Mouse (Mus musculus): ENCODE results near the gene Sfta2. TPM values are rescaled to one million over a fixed set of nuclear protein-coding genes. Genes with fewer than 3 reads are reported as not detected.

Gene Sfta2
- polyA plus RNA-seq, 1 experiment from 2014 or later, result not detected

DNA sequence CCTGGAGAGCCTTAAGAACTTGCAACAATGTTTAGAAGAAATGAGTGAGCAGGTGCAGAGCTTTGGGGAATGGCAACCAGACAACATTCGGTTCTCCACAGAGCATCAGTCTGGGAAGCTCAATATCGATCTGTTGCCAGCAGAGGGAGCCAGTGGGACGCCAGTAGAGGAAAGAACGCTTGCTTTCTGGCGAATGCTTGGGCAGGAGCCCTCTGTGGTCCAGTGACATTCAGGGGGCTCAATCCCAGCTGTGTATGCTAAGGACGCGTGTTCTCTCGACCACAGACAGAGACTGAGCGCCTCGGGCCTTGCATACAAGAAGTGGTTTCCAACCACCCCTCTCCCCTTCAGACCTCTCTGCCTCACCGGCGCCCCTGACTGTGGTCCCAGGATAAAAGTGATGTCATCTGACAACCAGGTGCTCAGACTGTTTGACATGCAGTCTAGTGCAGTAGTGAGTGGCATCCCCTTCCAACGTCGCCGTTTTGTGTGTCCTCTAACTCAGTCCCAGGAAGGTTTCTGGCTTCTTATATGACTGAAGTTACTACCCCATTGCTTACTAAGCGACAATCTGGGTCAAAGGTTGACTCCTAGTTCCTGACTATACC is 16.9 kb upstream of the Sfta2 start:
- H3K79me2 ChIP-seq (ENCODE audit: inconsistent target), result no peaks in the 10 kb centered on the region
- 16% methylated on average over 16 of the region's 16 CpGs for WGBS (ENCODE audit: missing documents)
- H3K36me3 ChIP-seq (ENCODE audit: inconsistent target), result no peaks in the 10 kb centered on the region
- H3K27ac ChIP-seq, result no peak overlapping the region
- no peak overlapping the region for H3K4me3 ChIP-seq (ENCODE audit: inconsistent target)

DNA sequence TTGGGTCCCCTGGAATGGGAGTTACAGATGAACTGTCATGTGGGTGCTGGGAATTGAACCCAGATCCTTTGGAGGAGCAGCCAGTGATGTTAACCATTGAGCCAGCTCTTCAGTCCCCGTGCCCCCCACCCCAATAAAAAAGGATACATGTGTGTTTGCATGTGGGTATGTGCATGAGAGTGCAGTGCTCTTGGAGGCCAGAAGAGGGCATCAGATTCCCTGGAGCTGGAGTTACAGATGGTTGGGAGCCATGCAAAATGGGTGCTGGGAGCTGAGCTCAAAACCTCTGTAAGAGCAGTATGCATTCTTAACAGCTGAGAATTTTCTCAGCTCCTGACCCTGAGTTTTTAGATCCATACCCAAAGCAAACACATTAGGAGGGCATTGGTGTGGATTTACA is 14.1 kb upstream of the Sfta2 start:
- Histone ChIP-seq H3K27ac (no peak overlapping the region), H3K79me2 (ENCODE audit: inconsistent target) (no peaks in the 10 kb centered on the region), H3K36me3 (ENCODE audit: inconsistent target) (no peaks in the 10 kb centered on the region), H3K4me3 (ENCODE audit: inconsistent target) (no peak overlapping the region)
- 91% methylated on average over 1 of the region's 1 CpGs for WGBS (ENCODE audit: missing documents)

DNA sequence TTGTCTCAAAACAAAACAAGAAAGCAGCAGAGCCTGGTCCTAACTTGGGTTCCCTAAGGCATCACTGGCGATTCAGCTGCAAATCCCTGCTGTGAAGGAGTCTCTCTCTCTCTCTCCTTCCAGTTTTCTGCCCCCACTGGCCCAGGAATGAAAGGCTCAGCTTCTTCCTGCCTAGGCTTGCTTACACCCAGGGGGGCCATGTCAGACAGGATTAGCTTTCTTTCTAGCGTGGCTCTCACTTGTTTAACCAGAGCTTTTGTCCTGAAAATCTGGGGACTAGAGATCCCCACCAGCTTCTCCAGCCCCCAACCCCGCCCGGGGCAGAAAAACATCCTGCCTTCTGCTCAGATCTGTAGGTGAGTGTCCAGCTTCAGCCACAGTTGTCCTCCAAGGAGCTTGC is 13.0 kb upstream of the Sfta2 start:
- Histone ChIP-seq H3K4me3 (ENCODE audit: inconsistent target) (no peak overlapping the region), H3K27ac (no peak overlapping the region), H3K79me2 (ENCODE audit: inconsistent target) (no peaks in the 10 kb centered on the region), H3K36me3 (ENCODE audit: inconsistent target) (no peaks in the 10 kb centered on the region)
- 79% methylated on average over 4 of the region's 4 CpGs for WGBS (ENCODE audit: missing documents)

DNA sequence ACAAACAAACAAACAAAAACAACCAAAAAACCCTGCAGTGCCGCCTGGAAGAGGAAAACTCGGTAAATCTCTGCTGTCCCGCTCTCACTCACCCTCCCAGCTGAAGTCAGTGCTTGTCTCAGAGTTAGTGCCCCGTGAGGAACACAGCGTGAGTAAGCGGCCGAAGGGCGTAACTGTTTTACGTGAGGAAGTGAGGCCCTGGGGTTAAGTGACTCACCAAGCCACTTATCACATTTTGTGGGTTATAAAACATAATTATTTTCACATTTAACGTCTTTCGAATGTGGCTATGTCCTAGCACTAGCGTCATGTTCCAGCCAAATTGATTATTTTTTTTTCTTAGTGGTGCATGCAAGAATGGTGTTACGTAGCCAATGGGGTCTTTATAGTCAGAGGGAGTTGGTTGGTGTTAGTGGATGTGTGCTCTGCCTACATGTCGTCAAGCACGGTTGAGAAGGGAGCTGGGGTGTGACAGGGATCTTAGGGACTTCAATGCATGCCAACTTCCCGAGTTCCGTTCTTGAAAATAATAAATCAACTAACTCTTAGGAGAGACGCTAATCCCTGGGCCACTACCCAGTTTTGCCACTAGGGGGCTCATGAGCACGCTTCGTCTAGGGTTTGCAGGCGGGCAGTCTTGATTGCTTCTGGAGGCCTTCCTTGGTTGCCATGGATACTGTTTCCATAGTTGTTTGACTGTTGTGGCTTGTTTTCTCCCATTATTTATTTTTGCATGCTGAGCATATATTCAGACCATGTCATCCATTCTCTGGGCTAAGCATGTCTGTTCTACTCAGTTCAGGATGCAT is 10.7 kb upstream of the Sfta2 start:
- no peaks in the 10 kb centered on the region for H3K79me2 ChIP-seq (ENCODE audit: inconsistent target)
- H3K36me3 ChIP-seq (ENCODE audit: inconsistent target), result no peaks in the 10 kb centered on the region
- WGBS (ENCODE audit: missing documents), result 11% methylated on average over 21 of the region's 21 CpGs
- H3K27ac ChIP-seq, result no peak overlapping the region
- H3K4me3 ChIP-seq (ENCODE audit: inconsistent target), result no peak overlapping the region

DNA sequence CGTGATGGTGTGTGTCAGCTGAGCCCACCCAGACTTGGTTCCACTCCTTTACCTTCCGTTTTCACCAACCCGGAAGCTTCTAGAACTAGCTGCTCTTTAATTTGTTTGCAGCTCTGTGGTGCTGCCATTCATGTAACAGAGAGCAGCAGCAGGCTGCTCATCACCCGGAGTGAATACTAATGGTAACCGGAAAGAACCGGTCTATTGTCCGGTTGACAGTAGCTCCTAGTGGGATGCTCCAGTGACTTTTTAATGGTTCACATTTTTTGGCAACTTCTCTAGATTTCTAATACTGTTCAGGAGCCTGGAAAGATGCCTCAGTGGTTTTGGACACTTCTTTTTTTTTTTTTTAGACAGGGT is 10.2 kb upstream of the Sfta2 start:
- H3K79me2 ChIP-seq (ENCODE audit: inconsistent target), result no peaks in the 10 kb centered on the region
- no peaks in the 10 kb centered on the region for H3K36me3 ChIP-seq (ENCODE audit: inconsistent target)
- H3K4me3 ChIP-seq (ENCODE audit: inconsistent target), result no peak overlapping the region
- no peak overlapping the region for H3K27ac ChIP-seq
- WGBS (ENCODE audit: missing documents), result 93% methylated on average over 7 of the region's 7 CpGs

DNA sequence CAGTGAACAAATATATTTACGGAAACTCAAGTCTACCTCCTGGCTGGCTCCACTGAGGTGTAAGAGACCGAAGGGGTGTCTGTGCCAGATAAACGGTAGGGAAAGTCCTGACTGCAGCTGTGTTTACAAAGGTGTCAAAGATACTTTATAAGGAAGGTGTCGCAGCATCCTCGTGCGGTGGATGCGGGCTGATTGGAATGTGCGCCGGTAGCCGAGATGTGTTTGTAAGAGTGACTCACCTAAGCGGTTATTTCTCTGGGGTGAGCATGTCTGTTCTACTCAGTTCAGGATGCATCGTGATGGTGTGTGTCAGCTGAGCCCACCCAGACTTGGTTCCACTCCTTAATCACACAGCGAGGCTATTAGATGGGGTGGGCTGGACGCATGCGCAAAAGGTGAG is 9.6 kb upstream of the Sfta2 start:
- no peaks in the 10 kb centered on the region for H3K79me2 ChIP-seq (ENCODE audit: inconsistent target)
- 92% methylated on average over 15 of the region's 15 CpGs for WGBS (ENCODE audit: missing documents)
- no peaks in the 10 kb centered on the region for H3K36me3 ChIP-seq (ENCODE audit: inconsistent target)
- no peak overlapping the region for H3K4me3 ChIP-seq (ENCODE audit: inconsistent target)
- H3K27ac ChIP-seq, result no peak overlapping the region

DNA sequence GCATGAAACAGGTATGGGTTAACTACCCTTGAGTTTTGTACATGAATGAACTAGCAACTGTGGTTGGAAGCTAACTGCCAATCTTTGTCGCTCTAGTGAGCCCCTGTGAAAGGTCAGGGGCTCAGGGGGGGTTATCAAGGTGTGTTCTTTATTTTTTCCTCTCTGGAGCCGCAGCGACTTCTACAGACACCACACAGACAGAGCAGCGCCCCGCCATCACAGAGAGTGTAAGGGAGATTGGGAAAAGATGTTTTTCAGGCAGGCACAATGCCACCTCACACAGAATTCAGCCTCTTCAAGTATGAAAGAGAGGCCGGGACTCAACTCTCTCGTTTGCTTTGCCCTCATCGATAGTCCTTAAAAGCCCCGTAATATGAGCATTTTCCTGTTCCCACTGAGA is 9.2 kb upstream of the Sfta2 start:
- Histone ChIP-seq H3K36me3 (ENCODE audit: inconsistent target) (no peaks in the 10 kb centered on the region), H3K4me3 (ENCODE audit: inconsistent target) (no peak overlapping the region), H3K27ac (no peak overlapping the region), H3K79me2 (ENCODE audit: inconsistent target) (no peaks in the 10 kb centered on the region)
- 86% methylated on average over 9 of the region's 9 CpGs for WGBS (ENCODE audit: missing documents)

DNA sequence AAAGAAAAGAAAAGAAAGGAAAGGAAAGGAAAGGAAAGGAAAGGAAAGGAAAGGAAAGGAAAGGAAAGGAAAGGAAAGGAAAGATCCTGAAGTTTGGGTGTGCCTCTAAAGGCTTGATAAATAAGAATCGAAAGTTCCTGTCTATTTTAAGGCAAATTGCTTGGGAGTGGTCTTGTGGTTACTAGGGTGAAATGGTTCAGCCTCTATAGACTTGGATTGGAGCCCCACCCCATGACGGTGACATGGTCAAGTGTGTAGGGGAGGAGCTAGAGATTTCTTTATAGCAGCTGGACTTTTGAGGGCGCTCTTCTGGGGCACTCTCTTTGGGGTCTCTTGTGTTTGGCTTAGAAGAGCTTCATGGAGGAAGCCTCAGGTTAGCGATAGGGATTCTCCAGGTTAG is 7.6 kb upstream of the Sfta2 start:
- Histone ChIP-seq H3K79me2 (ENCODE audit: inconsistent target) (no peaks in the 10 kb centered on the region), H3K4me3 (ENCODE audit: inconsistent target) (no peak overlapping the region), H3K27ac (no peak overlapping the region), H3K36me3 (ENCODE audit: inconsistent target) (no peaks in the 10 kb centered on the region)
- WGBS (ENCODE audit: missing documents), result 23% methylated on average over 4 of the region's 4 CpGs

DNA sequence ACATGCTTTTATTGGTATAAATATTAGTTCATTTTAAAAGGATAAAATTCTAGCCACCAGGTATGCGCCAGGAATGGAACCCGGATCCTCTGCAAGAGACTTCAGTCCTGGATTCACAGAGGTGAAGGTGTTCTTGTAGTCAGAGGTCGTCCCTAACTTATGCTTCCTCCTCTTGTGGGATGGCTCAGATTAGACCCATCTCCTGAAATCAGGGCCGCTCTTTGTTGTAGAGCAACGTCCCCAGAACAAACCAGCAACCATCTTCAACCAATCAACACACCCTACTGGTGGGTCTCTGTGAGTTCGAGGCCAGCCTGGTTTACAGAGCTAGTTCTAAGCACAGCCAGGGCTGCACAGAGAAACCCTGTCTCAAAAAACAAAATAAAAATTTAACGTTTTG is 6.9 kb upstream of the Sfta2 start:
- H3K4me3 ChIP-seq (ENCODE audit: inconsistent target), result no peak overlapping the region
- WGBS (ENCODE audit: missing documents), result 84% methylated on average over 7 of the region's 7 CpGs
- H3K79me2 ChIP-seq (ENCODE audit: inconsistent target), result no peaks in the 10 kb centered on the region
- no peaks in the 10 kb centered on the region for H3K36me3 ChIP-seq (ENCODE audit: inconsistent target)
- H3K27ac ChIP-seq, result no peak overlapping the region

DNA sequence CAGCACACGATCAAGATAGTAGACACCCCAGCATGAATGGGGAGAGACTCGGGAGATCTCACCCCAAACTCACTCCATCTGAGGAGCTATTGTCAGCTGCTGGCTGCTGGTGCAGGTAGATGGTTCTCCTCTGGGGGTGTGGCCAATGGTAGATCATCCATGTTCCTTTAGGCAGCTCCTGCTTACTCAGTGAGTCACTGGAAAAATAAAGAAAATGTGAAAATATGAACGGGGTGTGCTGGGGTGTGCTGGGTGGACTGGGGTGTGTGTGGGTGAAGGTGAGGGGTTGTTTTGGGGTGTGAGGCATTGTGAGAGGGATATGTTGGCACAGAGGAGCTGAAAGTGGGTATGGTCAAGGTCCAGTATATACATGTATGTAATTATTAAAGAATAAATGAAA is 4.0 kb upstream of the Sfta2 start:
- Histone ChIP-seq H3K4me3 (ENCODE audit: inconsistent target) (no peak overlapping the region), H3K79me2 (ENCODE audit: inconsistent target) (no peaks in the 10 kb centered on the region), H3K36me3 (ENCODE audit: inconsistent target) (no peaks in the 10 kb centered on the region), H3K27ac (no peak overlapping the region)
- WGBS (ENCODE audit: missing documents), result 87% methylated on average over 3 of the region's 3 CpGs

DNA sequence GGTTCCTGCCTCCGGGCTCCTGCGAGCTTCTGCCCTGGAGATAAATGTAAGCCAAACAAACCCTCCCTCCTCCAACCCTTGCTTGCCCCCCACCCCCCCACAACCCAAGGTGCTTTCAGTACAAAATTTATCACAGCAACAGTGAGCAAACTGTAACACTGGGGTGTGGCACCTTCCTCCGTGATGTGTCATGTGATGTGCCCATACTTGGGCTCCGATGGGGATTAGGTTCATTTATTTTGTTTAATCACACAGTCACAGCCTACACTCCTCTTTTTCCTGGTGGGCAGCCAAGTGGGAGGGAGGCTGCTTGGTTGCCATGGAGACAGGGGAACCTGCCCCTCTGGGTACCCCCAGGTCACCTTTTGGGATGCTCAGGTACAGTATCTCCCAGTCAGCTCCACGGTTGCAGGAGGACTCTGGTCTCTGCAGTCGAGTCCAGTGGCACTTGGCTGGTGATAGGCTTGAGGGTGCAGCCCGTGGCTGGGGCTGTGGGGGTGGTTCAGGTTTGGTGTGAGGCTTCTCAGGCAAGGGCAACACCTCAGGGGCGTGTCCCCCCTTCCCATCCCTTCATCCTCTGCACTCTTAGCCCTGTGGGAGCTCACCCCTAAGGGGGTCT is 496 bp downstream of the Sfta2 start:
- Histone ChIP-seq H3K79me2 (ENCODE audit: inconsistent target) (no peaks in the 10 kb centered on the region), H3K4me3 (ENCODE audit: inconsistent target) (no peak overlapping the region), H3K27ac (no peak overlapping the region), H3K36me3 (ENCODE audit: inconsistent target) (no peaks in the 10 kb centered on the region)
- 56% methylated on average over 8 of the region's 8 CpGs for WGBS (ENCODE audit: missing documents)

DNA sequence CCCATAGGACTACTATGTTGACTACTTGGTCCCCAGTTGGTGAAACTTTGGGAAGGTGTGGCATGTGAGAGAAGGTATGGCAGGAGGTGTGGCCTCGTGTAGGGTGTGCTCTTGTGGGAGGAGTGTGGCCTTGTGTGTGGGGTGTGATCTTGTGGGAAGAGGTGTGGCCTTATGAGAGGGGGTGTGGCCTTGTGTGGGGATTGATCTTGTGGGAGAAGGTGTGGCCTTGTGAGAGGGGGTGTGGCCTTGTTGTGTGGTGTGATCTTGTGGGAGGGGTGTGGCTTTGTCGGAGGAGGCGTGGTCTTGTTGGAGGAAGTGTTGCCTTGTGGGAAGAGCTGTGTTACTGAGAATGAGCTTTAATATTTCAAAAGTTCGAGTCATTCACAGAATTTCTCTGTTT is 15.8 kb downstream of the Sfta2 start:
- no peak overlapping the region for H3K27ac ChIP-seq
- no peaks in the 10 kb centered on the region for H3K79me2 ChIP-seq (ENCODE audit: inconsistent target)
- no peaks in the 10 kb centered on the region for H3K36me3 ChIP-seq (ENCODE audit: inconsistent target)
- no peak overlapping the region for H3K4me3 ChIP-seq (ENCODE audit: inconsistent target)
- 72% methylated on average over 4 of the region's 4 CpGs for WGBS (ENCODE audit: missing documents)

DNA sequence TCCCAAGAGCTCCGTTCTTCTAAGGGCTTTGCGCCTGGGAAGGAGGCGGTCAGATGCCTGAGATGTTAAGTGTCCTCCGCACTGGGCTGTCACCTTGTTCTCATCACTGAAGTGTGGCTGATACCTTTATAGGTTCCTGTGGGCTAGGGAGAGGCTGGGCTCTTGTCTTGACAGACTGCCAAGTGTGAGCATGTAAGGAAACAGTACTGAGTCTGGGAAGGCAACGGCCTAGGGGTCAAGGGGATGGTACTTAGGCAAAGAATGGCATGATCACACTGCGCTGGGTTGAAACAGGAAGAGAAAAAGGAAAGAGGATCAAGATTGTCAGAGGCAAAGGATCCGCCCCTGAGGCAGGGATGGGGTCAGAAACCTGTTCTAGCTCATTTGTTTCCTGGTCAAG is 25.2 kb downstream of the Sfta2 start, which contains the start of gene Gm9573:
Gene Gm9573 (minus strand): TSS at position 101 of the 400 bp plus-strand sequence.
- Histone ChIP-seq H3K36me3 (ENCODE audit: inconsistent target) (no peaks in the 10 kb centered on the region), H3K79me2 (ENCODE audit: inconsistent target) (no peaks in the 10 kb centered on the region), H3K27ac (no peak within 1 kb of the TSS), H3K4me3 (ENCODE audit: inconsistent target) (no peak within 1 kb of the TSS)
- 79% methylated on average over 7 of the region's 7 CpGs for WGBS (ENCODE audit: missing documents)

DNA sequence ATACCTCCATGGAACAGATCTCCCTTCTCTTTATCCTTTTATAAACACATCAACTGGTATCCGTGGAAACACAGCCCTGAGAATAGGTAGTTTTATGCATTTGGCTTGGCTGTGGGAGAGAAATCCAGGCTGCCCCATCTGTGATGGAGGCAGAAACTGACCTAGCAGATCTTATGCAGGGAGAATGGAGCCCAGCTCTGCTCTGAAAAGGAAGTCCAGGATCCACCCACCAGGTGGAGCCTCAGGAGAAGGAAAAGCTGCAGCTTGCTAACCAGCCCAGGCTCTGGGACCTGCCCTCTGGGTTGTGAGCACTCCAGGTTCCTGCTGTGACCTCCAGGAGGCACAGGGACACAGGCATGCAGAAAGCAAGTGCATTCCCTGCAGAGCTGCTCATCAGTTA is 32.6 kb downstream of the Sfta2 start:
- WGBS (ENCODE audit: missing documents), result 21% methylated on average over 1 of the region's 1 CpGs

DNA sequence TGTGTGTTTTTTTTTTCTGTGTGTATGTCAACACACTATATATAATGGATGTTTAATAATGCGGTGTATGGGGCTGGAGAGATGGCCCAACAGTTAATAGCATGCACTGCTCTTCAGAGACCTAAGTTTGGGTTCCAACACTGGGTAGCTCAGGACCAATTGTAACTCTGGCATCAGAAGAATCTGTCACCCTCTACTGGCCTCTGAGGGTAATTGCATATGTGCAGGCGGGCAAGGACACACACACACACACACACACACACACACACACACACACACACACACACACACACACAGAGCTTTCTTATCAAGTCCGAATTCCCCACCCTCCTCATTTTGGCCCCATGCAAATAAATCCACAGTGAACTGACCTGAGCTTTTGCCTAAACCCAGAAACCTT is 33.9 kb downstream of the Sfta2 start:
- Histone ChIP-seq H3K27ac (no peak overlapping the region), H3K4me3 (ENCODE audit: inconsistent target) (no peak overlapping the region), H3K36me3 (ENCODE audit: inconsistent target) (no peaks in the 10 kb centered on the region), H3K79me2 (ENCODE audit: inconsistent target) (no peaks in the 10 kb centered on the region)
- 82% methylated on average over 3 of the region's 3 CpGs for WGBS (ENCODE audit: missing documents)

More for the DNA sequence above, 32.6 kb downstream of the Sfta2 start:
- Histone ChIP-seq H3K79me2 (ENCODE audit: inconsistent target) (no peaks in the 10 kb centered on the region), H3K27ac (no peak overlapping the region), H3K36me3 (ENCODE audit: inconsistent target) (no peaks in the 10 kb centered on the region), H3K4me3 (ENCODE audit: inconsistent target) (no peak overlapping the region)
